Mouse (Mus musculus) testis, adult 2 months (tissue): ENCODE data around the gene Gcc1.

Experiments
- CTCF ChIP-seq: fragments of 200-500 bp; IDR thresholded peaks from 2 replicates; pipeline ENCODE4 v1.5.1; 2012; ENCODE audit warnings: low read depth, mild to moderate bottlenecking, inconsistent platforms, low read length, moderate library complexity; ENCODE audit not compliant: control insufficient read depth, insufficient read depth, insufficient replicate concordance
- POLR2A ChIP-seq: fragments of 200-500 bp; IDR thresholded peaks from 2 replicates; pipeline ENCODE4 v1.6.1; 2012; ENCODE audit warnings: low read depth, mild to moderate bottlenecking, inconsistent platforms, low read length, moderate library complexity; ENCODE audit not compliant: control insufficient read depth

DNA sequence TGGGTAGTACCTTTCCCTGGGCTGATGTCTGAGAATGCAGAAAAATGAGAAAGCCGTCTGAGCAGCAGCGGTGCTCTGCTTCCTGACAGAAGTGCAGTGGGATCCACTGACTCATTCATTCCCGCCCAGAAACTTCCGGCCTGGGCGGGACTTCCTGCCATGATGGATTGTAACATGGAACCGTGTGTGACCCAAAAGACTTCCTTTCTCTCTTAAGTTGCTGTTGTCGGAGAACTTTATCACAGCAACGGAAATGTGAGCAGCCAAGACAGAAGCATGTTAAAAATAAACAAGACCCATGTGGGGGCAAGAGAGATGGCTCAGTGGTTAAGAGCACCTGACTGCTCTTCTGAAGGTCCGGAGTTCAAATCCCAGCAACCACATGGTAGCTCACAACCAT, 18.1 kb downstream of the Gcc1 start:
- TF ChIP-seq CTCF = no peak
- TF ChIP-seq POLR2A = no peak
